Comparison of ENCODE assay signal across 30 mouse cellular contexts in genomic region chr6:80553398-80553797, GRCm38 (mm10).
A peak's percentile ranks its signal among the peaks of the same experiment; 100 is the strongest.
DNase-seq lines count a peak whose midpoint lies in the region; ATAC-seq and TF ChIP-seq lines count a peak whose summit lies in the region.
"Had no signal": no experiment of that assay in that cellular context is flagged by ENCODE, and none has a peak within 500 bp of the region (broad histone marks: within the 10 kb centered on the region; RNA-seq: fewer than 3 reads in every experiment).

No protein-coding gene starts in this region.

- H3K9me3 ChIP-seq in kidney, postnatal 0 days (replicated peaks; ENCODE audit: low read length) = no peaks in the 10 kb centered on the region
- no peaks in the 10 kb centered on the region for H3K9me3 ChIP-seq in kidney, embryonic 16.5 days (ENCODE audit: low read length)
- no peaks in the 10 kb centered on the region for H3K9me3 ChIP-seq in midbrain, postnatal 0 days (ENCODE audit: low read length)
- no peaks in the 10 kb centered on the region for H3K9me3 ChIP-seq in midbrain, embryonic 13.5 days
- H3K9me3 ChIP-seq: embryonic facial prominence, embryonic 10.5 days; embryonic facial prominence, embryonic 15.5 days; forebrain, embryonic 13.5 days; heart, embryonic 13.5 days; hindbrain, embryonic 15.5 days; limb, embryonic 13.5 days; lung, embryonic 15.5 days; neural tube, embryonic 13.5 days had no signal

- ATAC-seq in kidney, postnatal 0 days (replicated peaks; ENCODE audit: low FRiP score, low read depth) = no peak
- ATAC-seq in kidney, embryonic 16.5 days (ENCODE audit: low FRiP score, low TSS enrichment) = no peak
- no peak for ATAC-seq in midbrain, postnatal 0 days (ENCODE audit: low FRiP score)
- no peak for ATAC-seq in midbrain, embryonic 13.5 days
- ATAC-seq in megakaryocyte, adult 5-6 weeks (ENCODE audit: poor library complexity, severe bottlenecking) = no peak
- ATAC-seq: activated CD4-positive, CD25-positive, alpha-beta regulatory T cell, adult 4 months; forebrain, embryonic 13.5 days had no signal

- peak; percentile 7 for DNase-seq in adrenal gland, postnatal 14 days
- no peak for DNase-seq in adrenal gland, adult 8-10 months
- no peak for DNase-seq in kidney, postnatal 0 days (ENCODE audit: low spot score)
- DNase-seq in midbrain, postnatal 0 days (ENCODE audit: low spot score) = no peak
- DNase-seq in ZHBTc4 (ENCODE audit: low read depth, low spot score) = peak; percentile 7
- DNase-seq: adrenal gland, postnatal 10 days; cerebellum, adult 11-12 months; cerebellum, postnatal 25 days; gastrocnemius, postnatal 10 days; heart, postnatal 10 days; kidney, adult 8-10 months; kidney, postnatal 14 days; layer of hippocampus, postnatal 36 days; spleen, adult 18-20 months; thymus, adult 2 months; thymus, postnatal 36 days had no signal

- no peak overlapping the region for H3K27ac ChIP-seq in kidney, postnatal 0 days
- no peak overlapping the region for H3K27ac ChIP-seq in kidney, embryonic 16.5 days (ENCODE audit: low read length)
- H3K27ac ChIP-seq in midbrain, postnatal 0 days (ENCODE audit: low read depth, low read length) = no peak overlapping the region
- no peak overlapping the region for H3K27ac ChIP-seq in midbrain, embryonic 13.5 days
- H3K27ac ChIP-seq: embryonic facial prominence, embryonic 10.5 days; embryonic facial prominence, embryonic 15.5 days; forebrain, embryonic 13.5 days; heart, embryonic 13.5 days; hindbrain, embryonic 15.5 days; limb, embryonic 13.5 days; lung, embryonic 15.5 days; neural tube, embryonic 13.5 days had no signal

- H3K4me1 ChIP-seq in kidney, postnatal 0 days (replicated peaks; ENCODE audit: insufficient read depth, low read length) = no peaks in the 10 kb centered on the region
- no peaks in the 10 kb centered on the region for H3K4me1 ChIP-seq in kidney, embryonic 16.5 days (ENCODE audit: insufficient read depth, low read length)
- H3K4me1 ChIP-seq in midbrain, postnatal 0 days (ENCODE audit: insufficient read depth, low read length) = no peaks in the 10 kb centered on the region
- no peaks in the 10 kb centered on the region for H3K4me1 ChIP-seq in midbrain, embryonic 13.5 days (replicated peaks)
- H3K4me1 ChIP-seq: embryonic facial prominence, embryonic 10.5 days; embryonic facial prominence, embryonic 15.5 days; forebrain, embryonic 13.5 days; heart, embryonic 13.5 days; hindbrain, embryonic 15.5 days; limb, embryonic 13.5 days; lung, embryonic 15.5 days; neural tube, embryonic 13.5 days had no signal

- TF ChIP-seq CTCF in kidney, postnatal 0 days (IDR thresholded peaks at IDR 0.05; ENCODE audit: low read depth) = peak; percentile 10; the same call in 1 of the 2 replicates
- peak; percentile 17; the same call in 1 of the 2 replicates for TF ChIP-seq CTCF in midbrain, postnatal 0 days (IDR thresholded peaks at IDR 0.05)

- H3K36me3 ChIP-seq in kidney, postnatal 0 days (ENCODE audit: insufficient read depth, low read length) = no peaks in the 10 kb centered on the region
- H3K36me3 ChIP-seq in kidney, embryonic 16.5 days (ENCODE audit: insufficient read depth, low read length) = no peaks in the 10 kb centered on the region
- no peaks in the 10 kb centered on the region for H3K36me3 ChIP-seq in midbrain, postnatal 0 days (ENCODE audit: insufficient read depth, low read length)
- no peaks in the 10 kb centered on the region for H3K36me3 ChIP-seq in midbrain, embryonic 13.5 days
- H3K36me3 ChIP-seq: embryonic facial prominence, embryonic 10.5 days; embryonic facial prominence, embryonic 15.5 days; heart, embryonic 13.5 days; hindbrain, embryonic 15.5 days; limb, embryonic 13.5 days; lung, embryonic 15.5 days; neural tube, embryonic 13.5 days had no signal

- H3K27me3 ChIP-seq in kidney, postnatal 0 days (ENCODE audit: insufficient read depth, low read length) = no peaks in the 10 kb centered on the region
- no peaks in the 10 kb centered on the region for H3K27me3 ChIP-seq in kidney, embryonic 16.5 days (ENCODE audit: insufficient read depth, low read length)
- no peaks in the 10 kb centered on the region for H3K27me3 ChIP-seq in midbrain, postnatal 0 days (ENCODE audit: insufficient read depth, low read length)
- no peaks in the 10 kb centered on the region for H3K27me3 ChIP-seq in midbrain, embryonic 13.5 days
- H3K27me3 ChIP-seq: embryonic facial prominence, embryonic 15.5 days; forebrain, embryonic 13.5 days; heart, embryonic 13.5 days; hindbrain, embryonic 15.5 days; limb, embryonic 13.5 days; lung, embryonic 15.5 days; neural tube, embryonic 13.5 days had no signal

- no peak overlapping the region for H3K9ac ChIP-seq in kidney, postnatal 0 days (ENCODE audit: low read depth, low read length)
- H3K9ac ChIP-seq in kidney, embryonic 16.5 days (replicated peaks; ENCODE audit: low read length) = no peak overlapping the region
- no peak overlapping the region for H3K9ac ChIP-seq in midbrain, postnatal 0 days (replicated peaks; ENCODE audit: low read length, poor library complexity, severe bottlenecking)
- H3K9ac ChIP-seq in midbrain, embryonic 13.5 days (replicated peaks) = no peak overlapping the region
- H3K9ac ChIP-seq: embryonic facial prominence, embryonic 15.5 days; forebrain, embryonic 13.5 days; heart, embryonic 13.5 days; hindbrain, embryonic 15.5 days; limb, embryonic 13.5 days; lung, embryonic 15.5 days; neural tube, embryonic 13.5 days had no signal

- H3K4me3 ChIP-seq in kidney, postnatal 0 days (replicated peaks; ENCODE audit: low read depth, low read length) = no peak overlapping the region
- no peak overlapping the region for H3K4me3 ChIP-seq in kidney, embryonic 16.5 days (ENCODE audit: low read length)
- no peak overlapping the region for H3K4me3 ChIP-seq in midbrain, postnatal 0 days (ENCODE audit: low read depth, low read length)
- H3K4me3 ChIP-seq in midbrain, embryonic 13.5 days (replicated peaks) = no peak overlapping the region
- H3K4me3 ChIP-seq: embryonic facial prominence, embryonic 10.5 days; embryonic facial prominence, embryonic 15.5 days; forebrain, embryonic 13.5 days; heart, embryonic 13.5 days; hindbrain, embryonic 15.5 days; limb, embryonic 13.5 days; lung, embryonic 15.5 days; neural tube, embryonic 13.5 days had no signal

- 96% methylated on average over 2 of the region's 2 CpGs for WGBS in kidney, postnatal 0 days
- WGBS in kidney, embryonic 16.5 days = 94% methylated on average over 2 of the region's 2 CpGs
- WGBS in midbrain, postnatal 0 days = 97% methylated on average over 2 of the region's 2 CpGs
- 98% methylated on average over 2 of the region's 2 CpGs for WGBS in midbrain, embryonic 13.5 days

- no peak overlapping the region for H3K4me2 ChIP-seq in kidney, postnatal 0 days (ENCODE audit: low read length)
- H3K4me2 ChIP-seq in kidney, embryonic 16.5 days (replicated peaks; ENCODE audit: low read depth, low read length) = no peak overlapping the region
- no peak overlapping the region for H3K4me2 ChIP-seq in midbrain, postnatal 0 days (ENCODE audit: low read depth, low read length, poor library complexity, severe bottlenecking)
- no peak overlapping the region for H3K4me2 ChIP-seq in midbrain, embryonic 13.5 days (replicated peaks)
- H3K4me2 ChIP-seq: embryonic facial prominence, embryonic 15.5 days; forebrain, embryonic 13.5 days; heart, embryonic 13.5 days; hindbrain, embryonic 15.5 days; limb, embryonic 13.5 days; liver, embryonic 11.5 days; lung, embryonic 15.5 days; midbrain, embryonic 11.5 days; neural tube, embryonic 13.5 days had no signal

Comparison
In these comparisons a context has a peak if more than half of its experiments do, and no peak if none do; other contexts are left out.
1. DNase-seq: peak in adrenal gland, postnatal 14 days (single experiment) and ZHBTc4 (single experiment); none in adrenal gland, adult 8-10 months (single experiment), kidney, postnatal 0 days (single experiment) and midbrain, postnatal 0 days (single experiment).